Mouse (Mus musculus) testis, adult 2 months (tissue): ENCODE measurements around the gene Thumpd3.

Experiments used
- CTCF ChIP-seq: fragments of 200-500 bp; IDR thresholded peaks from 2 replicates; pipeline ENCODE4 v1.5.1; 2012; ENCODE audit warnings: low read depth, mild to moderate bottlenecking, inconsistent platforms, low read length, moderate library complexity; ENCODE audit not compliant: control insufficient read depth, insufficient read depth, insufficient replicate concordance
- POLR2A ChIP-seq: fragments of 200-500 bp; IDR thresholded peaks from 2 replicates; pipeline ENCODE4 v1.6.1; 2012; ENCODE audit warnings: low read depth, mild to moderate bottlenecking, inconsistent platforms, low read length, moderate library complexity; ENCODE audit not compliant: control insufficient read depth

DNA sequence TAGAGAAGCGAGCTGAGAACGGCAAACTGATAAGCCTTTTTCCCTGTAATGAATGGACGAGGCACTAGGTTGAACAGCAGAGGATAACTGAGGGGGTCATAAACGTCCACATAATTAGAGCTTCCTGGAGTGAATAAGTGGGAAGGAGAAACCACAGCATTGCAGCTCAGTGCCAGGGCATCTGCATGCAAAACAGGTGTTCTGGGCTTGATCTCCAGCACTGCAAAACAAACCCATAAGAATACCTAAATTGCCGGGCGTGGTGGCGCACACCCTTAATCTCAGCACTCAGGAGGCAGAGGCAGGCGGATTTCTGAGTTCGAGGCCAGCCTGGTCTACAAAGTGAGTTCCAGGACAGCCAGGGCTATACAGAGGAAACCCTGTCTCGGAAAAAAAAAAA is 17.3 kb downstream of the Thumpd3 start:
- no peak for TF ChIP-seq CTCF
- TF ChIP-seq POLR2A: no peak
